16 mouse cellular contexts compared by ENCODE assay signal in genomic region chr9:44517368-44517767, GRCm38 (mm10). TPM values are rescaled to one million over a fixed set of nuclear protein-coding genes. Genes with fewer than 3 reads are reported as not detected.
A peak's percentile ranks its signal among the peaks of the same experiment; 100 is the strongest.
DNase-seq lines count a peak whose midpoint lies in the region; ATAC-seq and TF ChIP-seq lines count a peak whose summit lies in the region.
"Had no signal": no experiment of that assay in that cellular context is flagged by ENCODE, and none has a peak within 500 bp of the region (broad histone marks: within the 10 kb centered on the region; RNA-seq: fewer than 3 reads in every experiment).

No protein-coding gene starts in this region.

- no peak for ATAC-seq in cerebellum, adult (ENCODE audit: insufficient number of reproducible peaks, low FRiP score, low TSS enrichment)
- ATAC-seq in forebrain, embryonic 16.5 days = no peak

- no peaks in the 10 kb centered on the region for H3K27me3 ChIP-seq in forebrain, embryonic 16.5 days (replicated peaks; ENCODE audit: control insufficient read depth, insufficient read depth, low read length)
- H3K27me3 ChIP-seq: lung, embryonic 15.5 days had no signal

- H3K9ac ChIP-seq in forebrain, embryonic 16.5 days (replicated peaks; ENCODE audit: low read depth, low read length) = no peak overlapping the region
- H3K9ac ChIP-seq: lung, embryonic 15.5 days had no signal

- no peaks in the 10 kb centered on the region for H3K36me3 ChIP-seq in forebrain, embryonic 16.5 days (ENCODE audit: control insufficient read depth, insufficient read depth)
- H3K36me3 ChIP-seq: embryonic facial prominence, embryonic 10.5 days; heart, embryonic 10.5 days; lung, embryonic 15.5 days; midbrain, embryonic 10.5 days had no signal

- TF ChIP-seq CTCF in bone marrow, adult 2 months (IDR thresholded peaks at IDR 0.05; ENCODE audit: control insufficient read depth, insufficient read depth, low read length) = no peak

- intact Hi-C loops in heart, postnatal 25 days (cut with DNase I) = no loop called here

- H3K27ac ChIP-seq in bone marrow, adult 2 months (ENCODE audit: control insufficient read depth, insufficient read depth, low read depth, low read length, poor library complexity) = peak overlapping the region; percentile 40; the same call in 1 of the 2 replicates
- H3K27ac ChIP-seq in forebrain, embryonic 16.5 days (ENCODE audit: low read length) = no peak overlapping the region
- H3K27ac ChIP-seq: embryonic facial prominence, embryonic 10.5 days; heart, embryonic 10.5 days; layer of hippocampus, adult 2 months; lung, embryonic 15.5 days; midbrain, embryonic 10.5 days had no signal

- TF ChIP-seq POLR2A in bone marrow, adult 2 months (IDR thresholded peaks at IDR 0.05; ENCODE audit: borderline replicate concordance, control insufficient read depth, low read depth, low read length) = no peak

- peak; percentile 57 for DNase-seq in cerebellum, adult 9-11 months
- peak; percentile 45 for DNase-seq in thymus, postnatal 25 days
- no peak for DNase-seq in thymus, adult 18-20 months
- no peak for DNase-seq in lung, postnatal 10 days
- DNase-seq in heart, postnatal 25 days (ENCODE audit: low spot score) = no peak
- DNase-seq: kidney, adult 9 months had no signal

- H3K9me3 ChIP-seq in forebrain, embryonic 16.5 days (ENCODE audit: control insufficient read depth, low read length) = no peaks in the 10 kb centered on the region
- H3K9me3 ChIP-seq: embryonic facial prominence, embryonic 10.5 days; heart, embryonic 10.5 days; lung, embryonic 15.5 days; midbrain, embryonic 10.5 days had no signal

- no peak overlapping the region for H3K4me3 ChIP-seq in bone marrow, adult 2 months (replicated peaks; ENCODE audit: control insufficient read depth, low read depth, low read length)
- no peak overlapping the region for H3K4me3 ChIP-seq in forebrain, embryonic 16.5 days (replicated peaks; ENCODE audit: low read length)
- H3K4me3 ChIP-seq: embryonic facial prominence, embryonic 10.5 days; heart, embryonic 10.5 days; layer of hippocampus, adult 2 months; lung, embryonic 15.5 days; midbrain, embryonic 10.5 days had no signal

- peaks cover 11% of the 10 kb centered on the region for H3K4me1 ChIP-seq in bone marrow, adult 2 months (ENCODE audit: control insufficient read depth, insufficient read depth, low read length)
- peaks cover 6% of the 10 kb centered on the region; the same call in 1 of the 2 replicates for H3K4me1 ChIP-seq in forebrain, embryonic 16.5 days (replicated peaks; ENCODE audit: control insufficient read depth, insufficient read depth, low read length)
- H3K4me1 ChIP-seq: midbrain, embryonic 10.5 days had no signal

- WGBS in bone marrow, adult 2 months = 47% methylated on average over 4 of the region's 4 CpGs
- 80% methylated on average over 4 of the region's 4 CpGs for WGBS in forebrain, embryonic 16.5 days

- H3K4me2 ChIP-seq in forebrain, embryonic 16.5 days (ENCODE audit: low read length) = no peak overlapping the region
- H3K4me2 ChIP-seq: lung, embryonic 15.5 days had no signal

RNA-seq across cellular contexts. Expression of gene Bcl9l, which starts 34.7 kb away (rescaled TPM):
- polyA plus RNA-seq in bone marrow, adult 2 months (2011; ENCODE audit: insufficient read depth, insufficient read length, low replicate concordance, missing spikeins) = 9.0 and 15.6 TPM in 2 replicates
- polyA plus RNA-seq in forebrain, embryonic 16.5 days (2015; fragmentation: Nextera tagmentation; extraction: Ambion mirVana) = 13.8 and 15.0 TPM in 2 replicates
- 10 to 100 TPM; 44.9 to 57.6 TPM for total RNA-seq in heart, postnatal 25 days (2021)

RNA-seq across cellular contexts. Expression of gene Cxcr5, which starts 44.3 kb away (rescaled TPM):
- polyA plus RNA-seq in bone marrow, adult 2 months (2011; ENCODE audit: insufficient read depth, insufficient read length, low replicate concordance, missing spikeins) = 0.61 and 13.4 TPM in 2 replicates
- polyA plus RNA-seq in forebrain, embryonic 16.5 days (2015; fragmentation: Nextera tagmentation; extraction: Ambion mirVana) = not detected in 2 replicates
- total RNA-seq in heart, postnatal 25 days (2021) = under 1 TPM; 0.10 to 0.31 TPM
- total RNA-seq: layer of hippocampus, adult 2 months; left cerebral cortex, postnatal 14 days had no signal
- polyA plus RNA-seq: embryonic facial prominence, embryonic 10.5 days; heart, embryonic 10.5 days; lung, embryonic 15.5 days; midbrain, embryonic 10.5 days; neural tube, embryonic 11.5 days had no signal

Comparison
In these comparisons a context has a peak if more than half of its experiments do, and no peak if none do; other contexts are left out.
1. DNase-seq: peak in cerebellum, adult 9-11 months (single experiment) and thymus, postnatal 25 days (single experiment); none in thymus, adult 18-20 months (0 of 2), lung, postnatal 10 days (single experiment) and heart, postnatal 25 days (single experiment).